Mouse (Mus musculus): ENCODE measurements at regions not wholly inside any gene's neighbourhood (a gene's known extent, or its start where the extent isn't known, plus 50 kb on each side); places are given as distances from the start of the nearest gene placed in this dataset.

GRCm38 (mm10) chr13:44437709-44438108 lies 291.6 kb upstream of the Jarid2 start:
- TF ChIP-seq CTCF (conservative IDR thresholded peaks at IDR 0.05; ENCODE audit: low read length) (no peak), POU5F1 (IDR thresholded peaks at IDR 0.05; ENCODE audit: borderline replicate concordance, low read length) (no peak), NANOG (IDR thresholded peaks at IDR 0.05; ENCODE audit: borderline replicate concordance, low read length) (no peak)
- no peaks in the 10 kb centered on the region; the same call in 1 of the 2 replicates for H3K4me1 ChIP-seq (replicated peaks; ENCODE audit: low read depth, low read length)
- no peak overlapping the region for H3K4me3 ChIP-seq (replicated peaks; ENCODE audit: low read length)
- H3K27me3 ChIP-seq (ENCODE audit: insufficient read depth, low read length) = no peaks in the 10 kb centered on the region
- H3K36me3 ChIP-seq (ENCODE audit: insufficient read depth, low read length) = no peaks in the 10 kb centered on the region
- H3K9me3 ChIP-seq (ENCODE audit: low read length) = no peaks in the 10 kb centered on the region

- H3K4me1 ChIP-seq (replicated peaks; ENCODE audit: low read depth, low read length) = no peaks in the 10 kb centered on the region; the same call in 1 of the 2 replicates
- peaks cover 4% of the 10 kb centered on the region; the same call in 1 of the 2 replicates for H3K9me3 ChIP-seq (ENCODE audit: low read length)
- H3K4me3 ChIP-seq (replicated peaks; ENCODE audit: low read length) = no peak overlapping the region
- no peaks in the 10 kb centered on the region for H3K27me3 ChIP-seq (ENCODE audit: insufficient read depth, low read length)
- no peaks in the 10 kb centered on the region for H3K36me3 ChIP-seq (ENCODE audit: insufficient read depth, low read length)
- TF ChIP-seq CTCF (conservative IDR thresholded peaks at IDR 0.05; ENCODE audit: low read length) (no peak), NANOG (IDR thresholded peaks at IDR 0.05; ENCODE audit: borderline replicate concordance, low read length) (no peak), POU5F1 (IDR thresholded peaks at IDR 0.05; ENCODE audit: borderline replicate concordance, low read length) (no peak)
Measured at GRCm38 (mm10) chr13:44441061-44441460, 288.2 kb upstream of the Jarid2 start.

GRCm38 (mm10) chr13:44449216-44449830 lies 280.0 kb upstream of the Jarid2 start:
- TF ChIP-seq CTCF (conservative IDR thresholded peaks at IDR 0.05; ENCODE audit: low read length) = no peak
- no peak; the same call in 1 of the 2 replicates for TF ChIP-seq NANOG (IDR thresholded peaks at IDR 0.05; ENCODE audit: borderline replicate concordance, low read length)
- no peak for TF ChIP-seq POU5F1 (IDR thresholded peaks at IDR 0.05; ENCODE audit: borderline replicate concordance, low read length)
- Histone ChIP-seq H3K9me3 (ENCODE audit: low read length) (peaks cover 15% of the 10 kb centered on the region), H3K4me3 (replicated peaks; ENCODE audit: low read length) (no peak overlapping the region), H3K4me1 (replicated peaks; ENCODE audit: low read depth, low read length) (peaks cover 17% of the 10 kb centered on the region), H3K36me3 (ENCODE audit: insufficient read depth, low read length) (no peaks in the 10 kb centered on the region), H3K27me3 (ENCODE audit: insufficient read depth, low read length) (0 out of 2 replicates have a peak, but pooled peaks cover 5% of the 10 kb centered on the region)

GRCm38 (mm10) chr13:44451224-44451623 lies 278.1 kb upstream of the Jarid2 start:
- Histone ChIP-seq H3K4me1 (replicated peaks; ENCODE audit: low read depth, low read length) (peaks cover 28% of the 10 kb centered on the region), H3K36me3 (ENCODE audit: insufficient read depth, low read length) (no peaks in the 10 kb centered on the region), H3K27me3 (ENCODE audit: insufficient read depth, low read length) (0 out of 2 replicates have a peak, but pooled peaks cover 5% of the 10 kb centered on the region), H3K4me3 (replicated peaks; ENCODE audit: low read length) (no peak overlapping the region), H3K9me3 (ENCODE audit: low read length) (peaks cover 11% of the 10 kb centered on the region)
- TF ChIP-seq NANOG (IDR thresholded peaks at IDR 0.05; ENCODE audit: borderline replicate concordance, low read length) (no peak), CTCF (conservative IDR thresholded peaks at IDR 0.05; ENCODE audit: low read length) (no peak), POU5F1 (IDR thresholded peaks at IDR 0.05; ENCODE audit: borderline replicate concordance, low read length) (no peak)

- peaks cover 28% of the 10 kb centered on the region for H3K4me1 ChIP-seq (replicated peaks; ENCODE audit: low read depth, low read length)
- H3K9me3 ChIP-seq (ENCODE audit: low read length) = peaks cover 6% of the 10 kb centered on the region
- TF ChIP-seq NANOG (IDR thresholded peaks at IDR 0.05; ENCODE audit: borderline replicate concordance, low read length) (no peak), POU5F1 (IDR thresholded peaks at IDR 0.05; ENCODE audit: borderline replicate concordance, low read length) (no peak), CTCF (conservative IDR thresholded peaks at IDR 0.05; ENCODE audit: low read length) (no peak)
Measured at GRCm38 (mm10) chr13:44453131-44453530, 276.1 kb upstream of the Jarid2 start.

GRCm38 (mm10) chr13:44454136-44454535 lies 275.1 kb upstream of the Jarid2 start:
- Histone ChIP-seq H3K27me3 (ENCODE audit: insufficient read depth, low read length) (no peaks in the 10 kb centered on the region), H3K36me3 (ENCODE audit: insufficient read depth, low read length) (no peaks in the 10 kb centered on the region), H3K4me3 (replicated peaks; ENCODE audit: low read length) (no peak overlapping the region), H3K9me3 (ENCODE audit: low read length) (no peaks in the 10 kb centered on the region), H3K4me1 (replicated peaks; ENCODE audit: low read depth, low read length) (peaks cover 26% of the 10 kb centered on the region)
- no peak for TF ChIP-seq POU5F1 (IDR thresholded peaks at IDR 0.05; ENCODE audit: borderline replicate concordance, low read length)
- TF ChIP-seq CTCF (conservative IDR thresholded peaks at IDR 0.05; ENCODE audit: low read length) = no peak
- TF ChIP-seq NANOG (IDR thresholded peaks at IDR 0.05; ENCODE audit: borderline replicate concordance, low read length) = no peak

More at GRCm38 (mm10) chr13:44453131-44453530, 276.1 kb upstream of the Jarid2 start:
- Histone ChIP-seq H3K4me3 (replicated peaks; ENCODE audit: low read length) (no peak overlapping the region), H3K36me3 (ENCODE audit: insufficient read depth, low read length) (no peaks in the 10 kb centered on the region), H3K27me3 (ENCODE audit: insufficient read depth, low read length) (0 out of 2 replicates have a peak, but pooled peaks cover under 1% of the 10 kb centered on the region)

GRCm38 (mm10) chr13:44455193-44455592 lies 274.1 kb upstream of the Jarid2 start:
- no peak for TF ChIP-seq POU5F1 (IDR thresholded peaks at IDR 0.05; ENCODE audit: borderline replicate concordance, low read length)
- no peak for TF ChIP-seq CTCF (conservative IDR thresholded peaks at IDR 0.05; ENCODE audit: low read length)
- no peak for TF ChIP-seq NANOG (IDR thresholded peaks at IDR 0.05; ENCODE audit: borderline replicate concordance, low read length)
- Histone ChIP-seq H3K4me3 (replicated peaks; ENCODE audit: low read length) (no peak overlapping the region), H3K36me3 (ENCODE audit: insufficient read depth, low read length) (no peaks in the 10 kb centered on the region), H3K27me3 (ENCODE audit: insufficient read depth, low read length) (no peaks in the 10 kb centered on the region), H3K9me3 (ENCODE audit: low read length) (no peaks in the 10 kb centered on the region), H3K4me1 (replicated peaks; ENCODE audit: low read depth, low read length) (peaks cover 22% of the 10 kb centered on the region)

- H3K27me3 ChIP-seq (ENCODE audit: insufficient read depth, low read length) = no peaks in the 10 kb centered on the region
Measured at GRCm38 (mm10) chr13:44458744-44459143, 270.5 kb upstream of the Jarid2 start.

More at GRCm38 (mm10) chr13:44458744-44459143, 270.5 kb upstream of the Jarid2 start:
- Histone ChIP-seq H3K9me3 (ENCODE audit: low read length) (no peaks in the 10 kb centered on the region), H3K4me3 (replicated peaks; ENCODE audit: low read length) (no peak overlapping the region), H3K36me3 (ENCODE audit: insufficient read depth, low read length) (no peaks in the 10 kb centered on the region), H3K4me1 (replicated peaks; ENCODE audit: low read depth, low read length) (peaks cover 24% of the 10 kb centered on the region)
- no peak for TF ChIP-seq CTCF (conservative IDR thresholded peaks at IDR 0.05; ENCODE audit: low read length)
- no peak for TF ChIP-seq NANOG (IDR thresholded peaks at IDR 0.05; ENCODE audit: borderline replicate concordance, low read length)
- TF ChIP-seq POU5F1 (IDR thresholded peaks at IDR 0.05; ENCODE audit: borderline replicate concordance, low read length) = no peak

Measured in E14TG2a.4 (cell line).